Mouse (Mus musculus): ENCODE measurements around the gene Tbc1d16.
"Not testable (repeated sequence)": the region's sequence is repeated elsewhere in the genome, so short reads cannot be mapped to it uniquely, and the experiment has no call there.

Gene Tbc1d16

GRCm38 (mm10) chr11:119108573-119109263, 119.6 kb downstream of the Tbc1d16 start:
- no peak for DNase-seq

GRCm38 (mm10) chr11:119106289-119106688, 122.0 kb downstream of the Tbc1d16 start:
- peak; percentile 74 for DNase-seq

GRCm38 (mm10) chr11:119105748-119106147, 122.6 kb downstream of the Tbc1d16 start:
- DNase-seq = no peak

GRCm38 (mm10) chr11:119105071-119105609, 123.2 kb downstream of the Tbc1d16 start:
- DNase-seq = no peak

- no peak for DNase-seq
These were observed 124.3 kb downstream of the Tbc1d16 start for GRCm38 (mm10) chr11:119103991-119104390.

GRCm38 (mm10) chr11:119100355-119100754, 127.9 kb downstream of the Tbc1d16 start:
- not testable (repeated sequence) for DNase-seq

GRCm38 (mm10) chr11:119098202-119098601, 130.1 kb downstream of the Tbc1d16 start:
- no peak for DNase-seq

GRCm38 (mm10) chr11:119095441-119095840, 132.9 kb downstream of the Tbc1d16 start:
- DNase-seq = no peak

- no peak for DNase-seq
These were observed 135.0 kb downstream of the Tbc1d16 start for GRCm38 (mm10) chr11:119093322-119093721.
